Mouse (Mus musculus) embryo, embryonic 10.5 days (tissue): Measurements from ENCODE around the gene Parp2.
A peak's percentile ranks its signal among the peaks of the same experiment; 100 is the strongest.
"Not testable (repeated sequence)": the region's sequence is repeated elsewhere in the genome, so short reads cannot be mapped to it uniquely, and the experiment has no call there.

Experiments
- DNase-seq: peaks from one replicate; pipeline ENCODE4 v3.0.0-alpha.2; 2015; ENCODE audit warnings: low spot score

The Parp2 gene

DNA sequence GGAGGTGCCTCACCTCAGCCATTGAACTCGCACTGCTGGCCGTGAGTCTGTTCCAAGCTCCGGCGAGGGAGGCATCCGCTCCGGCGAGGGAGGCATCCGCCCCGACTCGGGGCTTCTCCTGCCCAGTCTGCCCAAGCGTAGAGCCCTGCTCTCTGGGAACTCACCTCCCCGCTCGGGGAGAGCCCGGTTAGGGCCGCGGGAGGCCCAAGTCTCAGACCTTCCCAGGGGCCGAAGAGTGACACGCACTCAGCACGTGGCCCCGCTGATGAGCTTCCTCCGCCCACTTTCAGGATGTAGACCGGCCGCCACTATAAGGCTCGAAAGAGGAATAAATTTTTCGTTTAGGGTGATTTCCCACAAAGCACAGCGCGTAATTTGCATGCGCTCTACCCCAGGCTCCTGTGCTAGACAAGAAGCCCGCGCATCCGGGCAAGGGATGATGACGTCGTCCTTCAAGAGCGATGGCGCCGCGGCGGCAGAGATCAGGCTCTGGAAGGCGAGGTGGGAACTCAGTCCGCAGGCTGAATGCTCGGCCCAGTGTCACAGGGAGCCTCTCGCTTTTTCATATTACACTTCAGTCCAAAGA lies at the start of gene Parp2, which contains the start of gene Ccnb1ip1:
TSS of gene Parp2 (plus strand) at position 355 of the 586 bp plus-strand sequence.
TSS of gene Ccnb1ip1 (minus strand) at position 246 of the 586 bp plus-strand sequence.
- peak; percentile 99 for DNase-seq

DNA sequence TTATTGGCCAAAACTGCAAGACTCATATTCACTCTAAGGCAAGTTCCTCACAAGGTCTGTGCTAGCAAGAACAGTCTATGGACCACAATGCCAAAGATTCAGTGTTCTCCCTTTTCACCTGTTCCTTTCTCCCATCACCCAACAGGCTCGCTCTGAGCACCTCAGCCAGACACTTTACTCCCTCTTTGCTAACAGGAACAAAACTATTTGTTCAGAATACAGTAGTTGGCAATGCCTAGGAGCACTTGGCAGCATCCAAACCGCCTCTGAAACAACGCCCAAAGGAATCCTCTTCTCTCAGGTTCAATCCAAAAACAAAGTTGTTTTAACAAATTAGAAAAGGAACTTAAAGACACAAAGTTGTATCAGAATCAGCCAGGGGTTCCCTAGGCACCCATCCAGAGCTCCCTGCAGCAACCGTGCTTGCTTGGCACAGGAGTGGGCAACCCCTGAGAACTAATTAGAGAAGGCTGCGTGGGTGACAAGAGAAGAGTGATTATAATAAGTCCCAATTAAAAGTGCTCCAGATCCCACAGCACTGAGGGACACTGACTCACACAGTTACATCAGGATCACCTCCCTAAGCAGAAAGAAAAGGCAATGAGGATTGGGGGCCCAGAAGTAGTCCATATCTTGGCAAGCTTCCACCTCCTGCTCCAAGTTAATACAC lies 49.1 kb upstream of the Parp2 start:
- DNase-seq, result no peak

GRCm38 (mm10) chr14:50765736-50766135 lies 41.9 kb upstream of the Parp2 start:
- no peak for DNase-seq

GRCm38 (mm10) chr14:50771342-50771741 lies 36.3 kb upstream of the Parp2 start:
- DNase-seq, result peak; percentile 19

DNA sequence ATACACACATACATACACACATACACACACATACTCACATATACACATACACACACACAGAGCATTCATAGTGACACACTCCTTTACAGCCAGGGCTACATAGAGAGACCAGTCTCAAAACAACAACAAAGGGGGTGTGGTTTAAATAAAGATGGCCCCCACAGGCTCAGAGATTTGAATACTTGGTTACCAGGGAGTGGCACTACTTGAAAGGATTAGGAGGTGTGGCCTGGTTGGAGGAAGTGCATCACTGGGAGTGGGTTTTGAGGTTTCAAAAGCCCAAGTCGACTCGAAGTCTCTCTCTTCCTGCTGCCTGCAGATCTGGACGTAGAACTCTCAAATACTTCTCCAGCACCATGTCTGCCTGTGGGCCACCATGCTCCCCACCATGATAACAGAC lies 25.5 kb upstream of the Parp2 start:
- no peak for DNase-seq

- DNase-seq, result no peak
Observed at GRCm38 (mm10) chr14:50784391-50785250, 23.0 kb upstream of the Parp2 start.

- peak; percentile 94 for DNase-seq
Observed at GRCm38 (mm10) chr14:50785251-50785637, 22.4 kb upstream of the Parp2 start, which contains the start of gene Ttc5. Gene Ttc5, minus strand, starts transcription at chr14:50785519.

GRCm38 (mm10) chr14:50788157-50788556 lies 19.5 kb upstream of the Parp2 start:
- DNase-seq, result peak; percentile 57

DNA sequence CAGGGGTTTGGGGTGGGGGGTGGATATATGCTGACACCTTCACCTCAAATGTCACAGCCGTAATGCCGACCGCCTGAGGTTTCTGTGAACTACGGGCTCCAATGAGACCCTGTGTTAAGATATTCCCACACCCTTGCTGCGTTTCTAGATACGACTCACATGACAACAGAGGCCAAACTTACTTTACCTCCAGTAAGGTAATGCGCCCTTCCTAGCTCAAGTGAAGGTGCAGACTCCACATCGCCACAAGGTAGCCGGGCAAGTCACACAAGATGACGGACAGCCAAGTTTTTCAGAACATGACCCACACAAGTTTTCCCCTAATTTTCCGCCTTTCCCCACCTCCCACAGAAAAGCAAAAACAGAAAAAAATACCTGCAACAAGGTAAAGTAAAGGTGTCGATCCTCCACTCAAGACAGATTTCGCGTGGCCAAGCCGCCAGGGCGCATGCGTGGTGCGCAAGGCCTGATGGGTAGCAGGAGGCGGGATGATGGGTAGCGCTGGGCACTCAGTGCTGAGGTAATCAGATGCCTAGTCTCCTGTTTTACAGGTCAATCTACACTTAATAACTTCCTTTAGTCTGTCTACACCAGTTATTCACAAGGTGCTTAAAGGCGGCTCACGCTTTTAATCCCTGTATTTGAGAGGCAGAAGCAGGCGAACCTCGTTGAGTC lies 12.2 kb upstream of the Parp2 start:
- no peak for DNase-seq

- DNase-seq, result no peak
Observed at GRCm38 (mm10) chr14:50795965-50796364, 11.7 kb upstream of the Parp2 start.

DNA sequence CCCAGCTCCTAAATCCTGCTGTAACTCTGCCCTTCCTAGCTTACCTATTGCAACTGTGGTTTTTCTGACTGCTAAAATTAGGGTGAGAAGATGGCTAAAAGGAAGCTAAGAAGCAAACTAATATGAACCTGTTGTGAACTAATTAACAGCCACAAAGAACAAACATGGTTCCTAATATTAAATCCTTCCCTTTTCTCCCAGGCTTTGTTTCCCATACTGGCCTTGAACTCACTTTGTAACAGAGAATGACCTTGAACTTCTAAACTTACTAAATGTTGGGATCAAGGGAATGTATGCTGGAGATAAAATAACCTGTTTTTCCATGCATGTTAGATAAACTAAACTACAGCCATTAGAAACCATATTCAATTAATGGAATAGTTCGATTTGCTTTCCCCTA lies 11.2 kb upstream of the Parp2 start:
- DNase-seq, result no peak

DNA sequence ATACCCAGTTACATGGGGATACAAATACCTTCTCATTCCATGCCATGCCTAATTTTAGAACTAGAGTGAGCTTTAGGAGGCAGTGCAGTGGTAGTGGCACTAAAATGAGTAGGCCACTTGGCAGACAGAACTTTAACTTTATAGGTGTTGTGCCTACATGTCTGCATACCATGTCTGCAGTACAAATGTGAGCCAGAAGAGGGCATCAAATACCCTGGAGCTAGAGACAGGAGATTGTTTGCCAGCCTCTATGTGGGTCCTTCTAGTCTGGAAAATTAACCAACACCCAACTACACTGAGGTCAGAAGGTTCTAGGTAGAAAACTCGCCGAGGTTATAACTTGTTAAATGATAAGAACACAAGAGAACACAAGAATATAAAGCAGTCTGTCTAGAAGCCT lies 9.1 kb upstream of the Parp2 start:
- peak; percentile 46 for DNase-seq

GRCm38 (mm10) chr14:50799502-50800259 lies 8.0 kb upstream of the Parp2 start:
- DNase-seq, result peak; percentile 85

DNA sequence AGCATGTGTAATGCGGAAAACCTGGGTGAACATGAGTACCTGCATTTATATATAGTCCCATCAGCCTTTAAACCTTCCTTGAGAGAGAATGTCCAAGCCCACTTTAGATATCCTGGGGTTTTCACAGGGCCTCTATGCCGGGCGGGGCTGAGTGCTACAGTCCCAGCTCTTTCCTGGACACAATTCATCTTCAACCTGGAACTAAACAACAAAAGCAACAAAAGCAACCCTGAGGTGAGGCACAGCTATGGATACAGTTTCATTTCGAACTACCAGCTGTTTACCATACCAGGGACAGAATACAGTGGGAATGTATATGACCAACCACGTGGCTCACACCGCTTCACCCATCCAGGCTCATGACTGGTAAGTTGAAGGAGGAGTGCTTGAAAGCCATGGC lies 5.2 kb upstream of the Parp2 start:
- no peak for DNase-seq

DNA sequence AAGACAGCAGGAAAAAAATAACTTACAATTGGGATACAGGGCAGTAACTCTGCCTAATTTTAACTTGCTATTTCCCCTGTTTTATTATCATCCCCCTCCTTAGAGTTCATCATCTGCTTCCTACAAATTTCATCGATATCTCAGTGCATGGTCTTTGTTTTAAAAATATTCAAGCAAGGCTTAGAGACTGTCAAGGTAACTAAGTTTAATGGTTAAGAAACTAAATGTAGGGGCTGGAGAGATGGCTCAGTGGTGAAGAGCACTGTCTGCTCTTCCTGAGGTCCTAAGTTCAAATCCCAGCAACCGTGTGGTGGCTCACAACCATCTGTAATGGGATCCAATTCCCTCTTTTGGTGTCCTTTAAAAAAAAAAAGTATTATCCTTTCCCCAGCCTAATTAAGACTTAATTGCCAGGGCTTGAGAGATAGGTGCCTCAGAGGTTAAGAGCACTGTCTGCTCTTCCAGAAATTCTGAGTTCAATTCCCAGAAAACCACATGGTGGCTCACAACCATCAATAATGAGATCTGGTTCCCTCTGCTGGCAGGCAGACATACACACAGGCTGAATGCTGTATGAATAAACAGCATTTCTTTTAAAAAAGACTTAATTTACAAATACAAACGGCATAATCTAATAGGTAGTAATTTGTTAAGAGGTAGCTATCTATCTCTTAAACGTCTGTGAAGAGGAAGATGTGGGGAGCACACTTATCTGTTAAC lies 4.6 kb upstream of the Parp2 start:
- DNase-seq, result peak; percentile 33

GRCm38 (mm10) chr14:50804683-50805082 lies 3.0 kb upstream of the Parp2 start:
- no peak for DNase-seq

DNA sequence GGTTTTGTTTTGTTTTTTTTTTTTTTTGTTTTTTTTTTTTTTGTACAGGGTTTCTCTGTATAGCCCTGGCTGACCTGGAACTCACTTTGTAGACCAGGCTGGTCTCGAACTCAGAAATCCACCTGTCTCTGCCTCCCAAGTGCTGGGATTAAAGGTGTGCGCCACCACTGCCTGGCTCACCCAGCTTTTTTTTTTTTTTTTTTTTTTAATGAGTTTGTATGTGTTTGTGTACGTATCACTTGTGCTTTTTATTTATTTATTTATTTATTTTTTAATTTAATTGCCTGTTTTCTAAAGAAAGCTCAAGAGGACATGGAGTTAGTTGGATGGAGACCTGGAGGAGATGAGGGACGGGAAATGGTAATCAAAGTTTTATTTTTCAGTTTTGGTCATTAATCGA lies 1.2 kb upstream of the Parp2 start:
- DNase-seq, result not testable (repeated sequence)

DNA sequence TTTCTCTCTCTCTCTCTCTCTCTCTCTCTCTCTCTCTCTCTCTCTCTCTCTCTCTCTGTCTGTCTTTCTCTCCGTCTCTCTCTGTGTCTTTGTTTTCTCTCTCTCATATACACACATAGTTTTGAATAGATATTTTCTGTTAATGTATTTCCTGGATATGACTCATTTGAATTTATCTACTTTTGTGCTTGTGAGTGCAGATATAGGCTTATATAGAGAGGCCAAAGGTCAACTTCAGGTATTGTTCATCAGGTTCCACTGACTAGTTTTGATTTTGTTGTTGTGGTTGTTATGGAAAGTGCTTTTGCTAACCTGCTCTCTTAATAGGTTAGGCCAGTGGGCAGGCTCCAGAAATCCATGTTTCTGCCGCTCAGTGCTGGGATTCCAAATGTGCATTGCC lies 5.4 kb downstream of the Parp2 start:
- no peak for DNase-seq

- no peak for DNase-seq
Observed at GRCm38 (mm10) chr14:50823240-50823639, 15.6 kb downstream of the Parp2 start.

- DNase-seq, result no peak
Observed at GRCm38 (mm10) chr14:50824219-50824618, 16.6 kb downstream of the Parp2 start.

DNA sequence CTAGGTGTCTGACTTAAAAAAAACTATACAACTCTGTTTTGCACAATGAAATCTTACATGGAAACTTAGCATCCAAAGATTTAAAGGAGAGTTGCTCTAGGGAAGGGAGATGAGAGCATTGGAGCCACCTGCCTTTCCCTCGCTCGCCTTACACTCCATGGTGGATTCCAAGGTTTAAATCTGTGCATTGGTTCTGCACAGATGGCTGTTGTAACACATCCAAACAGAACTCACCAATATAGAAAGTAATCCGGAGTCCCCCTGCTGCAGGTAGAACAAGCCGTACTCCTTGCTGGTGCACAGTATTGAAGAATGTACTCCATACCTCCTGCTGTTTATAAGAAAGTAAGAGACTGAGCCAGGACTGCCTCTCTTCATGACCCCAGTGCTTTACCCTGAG lies 18.9 kb downstream of the Parp2 start:
- no peak for DNase-seq
